Mouse (Mus musculus) mouse embryonic stem cell (cell line): ENCODE results near the gene Gtf2f2.

Source experiments
- in situ Hi-C, 2 experiments: fragments of 300-500 bp; cut with MboI; formaldehyde crosslinking; loops; 1 replicate in 1 of 2; 3 replicates in 1 of 2; pipeline ENCODE4 v1.14.3; 2019 to 2020; ENCODE audit warnings: low sequenced_read_pairs in 2 of 2, low pct_unique_long_range_greater_than_20kb in 1 of 2, mixed read lengths in 1 of 2; ENCODE audit not compliant: unreplicated experiment in 1 of 2

Gtf2f2 gene

DNA sequence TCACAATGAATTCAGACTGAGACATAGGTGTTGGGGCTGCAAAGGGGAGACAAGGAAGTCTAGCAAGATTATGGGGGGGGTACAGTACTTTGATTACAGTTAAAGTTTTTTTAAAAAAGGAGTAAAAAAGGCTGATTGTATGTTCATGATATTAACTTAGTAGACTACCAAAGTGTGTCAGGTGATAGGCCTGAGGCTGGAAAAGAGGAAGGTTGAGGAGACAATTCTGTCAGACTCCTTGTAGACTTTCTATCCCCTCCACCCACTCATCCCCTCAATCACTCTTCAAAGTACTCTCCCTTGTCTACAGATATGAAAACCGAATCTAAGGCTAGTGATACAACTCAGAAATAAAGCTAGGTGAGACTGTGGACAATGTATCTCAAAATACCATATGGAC, 2.5 kb downstream of the Gtf2f2 start:
- in situ Hi-C loops = no loop called here

DNA sequence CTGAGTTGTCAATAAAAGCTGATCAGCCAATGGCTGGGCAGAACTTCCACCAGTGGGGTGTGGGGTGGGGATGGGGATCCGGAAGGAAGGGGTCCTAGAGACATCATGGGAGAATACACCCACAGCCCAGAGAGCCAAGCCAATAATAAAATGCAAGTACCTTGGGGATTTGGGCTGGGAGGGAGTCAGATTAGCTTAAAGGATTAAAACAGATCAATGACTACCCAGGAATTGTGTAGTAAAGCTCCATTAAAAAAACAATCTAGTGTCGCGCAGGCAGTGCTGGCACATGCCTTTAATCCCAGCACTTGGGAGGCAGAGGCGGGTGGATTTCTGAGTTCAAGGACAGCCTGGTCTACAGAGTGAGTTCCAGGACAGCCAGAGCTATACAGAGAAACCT, 5.7 kb downstream of the Gtf2f2 start:
- in situ Hi-C loops = no loop called here

- in situ Hi-C loops = no loop called here
Observed at GRCm38 (mm10) chr14:76001781-76002180, 8.9 kb downstream of the Gtf2f2 start.

GRCm38 (mm10) chr14:75998082-75998481, 12.6 kb downstream of the Gtf2f2 start:
- in situ Hi-C loops = no loop called here

- in situ Hi-C loops = no loop called here
Observed at GRCm38 (mm10) chr14:75992371-75992770, 18.3 kb downstream of the Gtf2f2 start.

- in situ Hi-C loops = no loop called here
Observed at GRCm38 (mm10) chr14:75990936-75991335, 19.7 kb downstream of the Gtf2f2 start.

GRCm38 (mm10) chr14:75989168-75989567, 21.5 kb downstream of the Gtf2f2 start:
- in situ Hi-C loops = no loop called here

DNA sequence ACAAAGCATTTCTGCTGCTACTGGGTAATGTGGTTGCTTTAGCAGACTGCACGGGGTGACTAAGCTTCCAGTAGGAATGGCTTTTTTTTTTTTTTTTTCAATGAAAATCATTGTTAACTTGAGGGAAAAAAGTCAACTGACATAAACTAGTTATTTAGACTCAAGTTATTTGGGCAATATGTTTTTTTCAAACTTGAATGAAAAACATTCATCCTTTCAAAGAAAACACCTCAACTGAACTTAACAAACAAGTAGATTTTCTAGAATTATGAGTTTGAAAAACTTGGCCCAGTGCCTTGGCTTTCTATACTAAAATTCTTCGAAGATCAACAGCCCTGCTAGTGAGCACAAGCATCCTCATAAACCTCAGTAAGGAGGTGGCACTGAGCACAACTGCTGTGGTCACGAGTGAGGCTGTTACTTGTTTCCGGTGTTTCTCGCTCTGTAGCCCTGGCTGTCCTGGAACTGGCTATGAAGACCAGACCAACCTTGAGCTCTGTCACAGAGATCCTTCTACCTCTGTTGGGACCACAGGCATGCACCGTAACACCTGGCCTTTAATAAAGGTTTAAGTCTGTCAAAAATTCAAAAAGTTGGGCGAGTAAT, 23.7 kb downstream of the Gtf2f2 start:
- in situ Hi-C loops = no loop called here

DNA sequence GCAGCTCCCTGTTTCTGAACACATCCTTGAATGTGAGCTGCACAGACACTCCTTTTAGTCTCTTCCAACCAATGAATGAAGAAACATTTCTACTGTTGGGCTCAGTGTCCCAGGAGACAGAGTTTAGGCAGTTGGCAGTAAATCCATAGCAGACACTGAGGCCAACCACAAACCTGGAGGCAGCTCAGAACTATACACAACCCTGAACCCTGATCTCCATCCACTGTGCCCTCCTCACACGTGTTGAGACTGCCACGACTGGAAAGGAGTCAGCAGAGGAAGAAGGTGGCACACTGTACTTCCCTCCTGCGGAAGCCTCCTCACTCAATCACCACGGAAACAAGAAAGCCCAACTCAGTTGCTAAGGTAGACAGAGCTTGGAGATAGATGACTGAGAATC, 25.6 kb downstream of the Gtf2f2 start:
- in situ Hi-C loops = no loop called here

GRCm38 (mm10) chr14:75983891-75984290, 26.8 kb downstream of the Gtf2f2 start:
- in situ Hi-C loops = no loop called here

DNA sequence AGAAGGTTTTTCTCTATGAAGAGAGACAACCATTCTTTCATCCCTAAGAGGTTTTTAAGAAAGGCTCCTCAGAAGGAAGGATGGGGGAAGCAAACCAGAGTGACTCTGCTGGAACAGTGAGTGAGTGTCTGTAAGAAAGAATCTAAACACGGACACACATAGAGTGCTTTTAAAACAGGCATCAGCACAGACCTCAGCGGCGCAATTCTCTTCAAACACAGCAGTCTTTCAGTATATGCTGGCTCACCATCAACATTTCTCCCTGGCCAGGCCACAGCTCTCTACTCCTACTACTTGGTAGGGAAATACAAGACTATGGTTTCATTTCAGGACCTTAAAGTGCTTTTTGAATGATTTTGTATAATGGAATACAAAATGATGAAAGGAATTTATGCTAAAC, 29.4 kb downstream of the Gtf2f2 start:
- in situ Hi-C loops = no loop called here

GRCm38 (mm10) chr14:75976107-75976506, 34.6 kb downstream of the Gtf2f2 start:
- in situ Hi-C loops = no loop called here

DNA sequence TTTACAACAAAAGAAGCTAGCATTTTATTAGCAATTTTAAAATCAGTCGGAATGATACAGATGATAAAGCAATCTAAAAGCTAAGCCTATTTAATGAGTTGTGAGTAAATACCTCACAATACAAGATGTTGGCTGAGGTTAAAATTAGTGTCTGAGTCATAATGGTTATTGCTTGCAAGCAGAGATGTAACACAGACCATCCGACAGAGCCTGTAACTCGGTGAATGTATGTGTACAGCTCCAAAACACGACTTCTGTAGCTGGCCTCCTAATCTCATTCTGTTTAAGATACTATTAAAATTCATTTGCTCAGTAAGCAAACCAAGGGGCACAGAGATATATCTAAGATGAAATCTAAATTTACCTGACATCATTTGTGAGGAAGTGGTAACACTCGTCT, 43.4 kb downstream of the Gtf2f2 start:
- in situ Hi-C loops = no loop called here

- in situ Hi-C loops = no loop called here
Observed at GRCm38 (mm10) chr14:75964433-75964832, 46.2 kb downstream of the Gtf2f2 start.

- in situ Hi-C loops = no loop called here
Observed at GRCm38 (mm10) chr14:75964000-75964399, 46.7 kb downstream of the Gtf2f2 start.

GRCm38 (mm10) chr14:75963215-75963614, 47.5 kb downstream of the Gtf2f2 start:
- in situ Hi-C loops = no loop called here

DNA sequence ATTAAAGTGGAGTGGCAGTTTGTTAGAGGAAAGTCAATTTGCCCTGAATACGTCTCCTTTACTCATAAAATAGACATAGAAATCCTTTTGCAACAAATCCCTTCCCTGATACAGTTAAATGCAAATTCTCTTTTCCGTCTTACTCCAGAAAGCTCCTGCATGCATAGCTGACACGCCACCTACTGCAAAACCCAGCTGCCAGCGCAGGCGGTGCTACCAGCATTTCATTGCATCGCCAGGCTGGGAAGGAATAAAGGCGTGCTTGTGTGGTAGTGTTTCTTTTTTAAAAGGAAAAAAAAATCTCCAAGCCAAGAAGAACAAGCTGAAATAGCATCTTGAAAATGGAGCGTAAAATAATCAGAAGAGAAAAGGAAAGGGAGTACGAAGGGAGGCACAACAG, 48.4 kb downstream of the Gtf2f2 start:
- in situ Hi-C loops = no loop called here

- in situ Hi-C loops = no loop called here
Observed at GRCm38 (mm10) chr14:75954766-75955165, 55.9 kb downstream of the Gtf2f2 start, which contains the start of gene Kctd4. Gene Kctd4, plus strand, starts transcription at chr14:75955009.

GRCm38 (mm10) chr14:75953011-75953410, 57.7 kb downstream of the Gtf2f2 start:
- in situ Hi-C loops = no loop called here

- in situ Hi-C loops = no loop called here
Observed at GRCm38 (mm10) chr14:75947674-75948073, 63.0 kb downstream of the Gtf2f2 start.

DNA sequence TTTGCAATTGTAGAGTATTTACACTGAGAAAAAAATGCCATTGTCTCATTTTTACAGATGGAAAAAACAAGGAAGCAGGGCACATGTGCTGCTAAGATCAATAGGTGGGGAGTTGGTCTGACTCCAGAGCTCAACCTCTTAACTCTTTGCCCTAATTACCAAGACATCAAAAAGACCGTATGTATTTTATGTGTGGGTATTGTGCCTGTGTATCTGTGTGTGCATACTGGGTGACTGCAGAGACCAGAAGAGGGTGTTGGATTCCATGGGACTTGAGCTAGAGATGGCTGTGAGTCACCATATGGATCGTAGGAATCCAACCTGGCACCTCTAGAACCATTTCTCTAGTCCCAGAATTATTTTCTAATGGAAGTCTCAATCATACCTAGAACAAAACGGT, 68.3 kb downstream of the Gtf2f2 start:
- in situ Hi-C loops = no loop called here
